Mouse (Mus musculus) CH12F3 (cell line): ENCODE results near the gene Gpr88.

ENCODE experiments used
- in situ Hi-C: fragments of 300-500 bp; cut with MboI; formaldehyde crosslinking; loops from 2 replicates; pipeline ENCODE4 v1.14.3; 2020; ENCODE audit warnings: low sequenced_read_pairs

Gene Gpr88

GRCm38 (mm10) chr3:116205346-116206219, 47.7 kb downstream of the Gpr88 start:
- in situ Hi-C loops: no loop called here

GRCm38 (mm10) chr3:116204643-116205042, 48.7 kb downstream of the Gpr88 start:
- in situ Hi-C loops: no loop called here

GRCm38 (mm10) chr3:116203942-116204341, 49.4 kb downstream of the Gpr88 start:
- in situ Hi-C loops: no loop called here

GRCm38 (mm10) chr3:116200060-116200459, 53.2 kb downstream of the Gpr88 start:
- in situ Hi-C loops: no loop called here
